Comparison of ENCODE assay signal across 17 mouse cellular contexts in genomic region chr13:63087865-63088683, GRCm38 (mm10).
A peak's percentile ranks its signal among the peaks of the same experiment; 100 is the strongest.
DNase-seq lines count a peak whose midpoint lies in the region; ATAC-seq and TF ChIP-seq lines count a peak whose summit lies in the region.
"Had no signal": no experiment of that assay in that cellular context is flagged by ENCODE, and none has a peak within 500 bp of the region (broad histone marks: within the 10 kb centered on the region; RNA-seq: fewer than 3 reads in every experiment).

No protein-coding gene starts in this region.

- WGBS in embryonic facial prominence, embryonic 13.5 days, result 80% methylated on average over 7 of the region's 7 CpGs
- 95% methylated on average over 7 of the region's 7 CpGs for WGBS in embryonic facial prominence, embryonic 10.5 days
- WGBS in stomach, embryonic 14.5 days, result 84% methylated on average over 7 of the region's 7 CpGs

- peaks cover 17% of the 10 kb centered on the region for H3K4me1 ChIP-seq in embryonic facial prominence, embryonic 13.5 days
- H3K4me1 ChIP-seq in embryonic facial prominence, embryonic 10.5 days, result peaks cover 23% of the 10 kb centered on the region
- peaks cover 19% of the 10 kb centered on the region for H3K4me1 ChIP-seq in stomach, embryonic 14.5 days (ENCODE audit: control insufficient read depth, insufficient read depth, low read length)
- H3K4me1 ChIP-seq: liver, embryonic 12.5 days; midbrain, embryonic 12.5 days had no signal

- no peak overlapping the region for H3K4me3 ChIP-seq in embryonic facial prominence, embryonic 13.5 days
- H3K4me3 ChIP-seq in embryonic facial prominence, embryonic 10.5 days, result no peak overlapping the region
- no peak overlapping the region for H3K4me3 ChIP-seq in layer of hippocampus, adult 2 months
- no peak overlapping the region for H3K4me3 ChIP-seq in stomach, embryonic 14.5 days (ENCODE audit: low read depth, low read length)
- H3K4me3 ChIP-seq: hindbrain, embryonic 10.5 days; liver, embryonic 12.5 days; lung, embryonic 15.5 days; midbrain, embryonic 12.5 days had no signal

- DNase-seq in embryonic facial prominence, embryonic 10.5 days (ENCODE audit: low spot score), result no peak
- no peak for DNase-seq in layer of hippocampus, adult 2 months (ENCODE audit: low spot score in 2 of 2)
- no peak for DNase-seq in layer of hippocampus, postnatal 25 days (ENCODE audit: extremely low spot score in 1 of 2, low spot score in 1 of 2)
- DNase-seq in gastrocnemius, postnatal 25 days, result no peak
- no peak for DNase-seq in c-Kit-positive CD71-positive TER-119-positive erythroid progenitor cells, embryonic 14.5 days (ENCODE audit: low spot score)
- DNase-seq: adrenal gland, postnatal 36 days; cerebellum, postnatal 10 days; forebrain, postnatal 0 days; left cerebral cortex, postnatal 4 days; spleen, adult 18-20 months had no signal

- no peaks in the 10 kb centered on the region for H3K27me3 ChIP-seq in embryonic facial prominence, embryonic 13.5 days
- H3K27me3 ChIP-seq in embryonic facial prominence, embryonic 10.5 days (replicated peaks; ENCODE audit: low read depth, poor library complexity, severe bottlenecking), result no peaks in the 10 kb centered on the region
- no peaks in the 10 kb centered on the region for H3K27me3 ChIP-seq in stomach, embryonic 14.5 days (ENCODE audit: control insufficient read depth, insufficient read depth, low read length)
- H3K27me3 ChIP-seq: liver, embryonic 12.5 days; lung, embryonic 15.5 days; midbrain, embryonic 12.5 days had no signal

- H3K9me3 ChIP-seq in embryonic facial prominence, embryonic 13.5 days, result no peaks in the 10 kb centered on the region
- no peaks in the 10 kb centered on the region for H3K9me3 ChIP-seq in embryonic facial prominence, embryonic 10.5 days
- H3K9me3 ChIP-seq in stomach, embryonic 14.5 days (ENCODE audit: control insufficient read depth, low read depth, low read length), result no peaks in the 10 kb centered on the region
- H3K9me3 ChIP-seq: hindbrain, embryonic 10.5 days; liver, embryonic 12.5 days; lung, embryonic 15.5 days; midbrain, embryonic 12.5 days had no signal

- no peak overlapping the region for H3K9ac ChIP-seq in embryonic facial prominence, embryonic 13.5 days
- no peak overlapping the region for H3K9ac ChIP-seq in stomach, embryonic 14.5 days (replicated peaks; ENCODE audit: low read depth, low read length)
- H3K9ac ChIP-seq: forebrain, postnatal 0 days; liver, embryonic 12.5 days; lung, embryonic 15.5 days; midbrain, embryonic 12.5 days had no signal

- no peak for TF ChIP-seq CTCF in layer of hippocampus, adult 2 months (conservative IDR thresholded peaks at IDR 0.05)

- H3K27ac ChIP-seq in embryonic facial prominence, embryonic 13.5 days, result peak overlapping the region; percentile 61
- no peak overlapping the region for H3K27ac ChIP-seq in embryonic facial prominence, embryonic 10.5 days (replicated peaks)
- peak overlapping the region; percentile 62 for H3K27ac ChIP-seq in layer of hippocampus, adult 2 months
- H3K27ac ChIP-seq in stomach, embryonic 14.5 days (ENCODE audit: low read length), result peak overlapping the region; percentile 23; the same call in 1 of the 2 replicates
- H3K27ac ChIP-seq: hindbrain, embryonic 10.5 days; liver, embryonic 12.5 days; midbrain, embryonic 12.5 days had no signal

- ATAC-seq in embryonic facial prominence, embryonic 13.5 days (ENCODE audit: insufficient number of reproducible peaks, insufficient read depth, low FRiP score, low TSS enrichment, low read depth), result no peak
- ATAC-seq in common myeloid progenitor, adult 5-6 weeks (replicated peaks; ENCODE audit: low read depth, poor library complexity, severe bottlenecking), result 0 out of 2 replicates have a peak, but pooled peaks have one; percentile 11
- ATAC-seq in stomach, embryonic 14.5 days (ENCODE audit: insufficient number of reproducible peaks, insufficient read depth, low FRiP score, low read depth), result peak; percentile 46; the same call in 1 of the 2 replicates
- ATAC-seq: forebrain, postnatal 0 days; liver, embryonic 12.5 days had no signal

- no peak overlapping the region for H3K4me2 ChIP-seq in embryonic facial prominence, embryonic 13.5 days
- H3K4me2 ChIP-seq in stomach, embryonic 14.5 days (replicated peaks; ENCODE audit: low read depth, low read length), result no peak overlapping the region
- H3K4me2 ChIP-seq: liver, embryonic 12.5 days; lung, embryonic 15.5 days; midbrain, embryonic 12.5 days had no signal

- H3K36me3 ChIP-seq in embryonic facial prominence, embryonic 13.5 days, result no peaks in the 10 kb centered on the region
- no peaks in the 10 kb centered on the region for H3K36me3 ChIP-seq in embryonic facial prominence, embryonic 10.5 days (replicated peaks)
- H3K36me3 ChIP-seq in stomach, embryonic 14.5 days (ENCODE audit: control insufficient read depth, insufficient read depth, low read length), result no peaks in the 10 kb centered on the region
- H3K36me3 ChIP-seq: hindbrain, embryonic 10.5 days; liver, embryonic 12.5 days; lung, embryonic 15.5 days; midbrain, embryonic 12.5 days had no signal
